Mouse (Mus musculus): ENCODE results near the gene Dguok. TPM values are rescaled to one million over a fixed set of nuclear protein-coding genes. Genes with fewer than 3 reads are reported as not detected.

The Dguok gene
- total RNA-seq, 2 experiments from 2014 or later: 35.3 to 51.7 TPM

GRCm38 (mm10) chr6:83500462-83500861, 6.3 kb downstream of the Dguok start:
- ATAC-seq (replicated peaks; ENCODE audit: poor library complexity): no peak

DNA sequence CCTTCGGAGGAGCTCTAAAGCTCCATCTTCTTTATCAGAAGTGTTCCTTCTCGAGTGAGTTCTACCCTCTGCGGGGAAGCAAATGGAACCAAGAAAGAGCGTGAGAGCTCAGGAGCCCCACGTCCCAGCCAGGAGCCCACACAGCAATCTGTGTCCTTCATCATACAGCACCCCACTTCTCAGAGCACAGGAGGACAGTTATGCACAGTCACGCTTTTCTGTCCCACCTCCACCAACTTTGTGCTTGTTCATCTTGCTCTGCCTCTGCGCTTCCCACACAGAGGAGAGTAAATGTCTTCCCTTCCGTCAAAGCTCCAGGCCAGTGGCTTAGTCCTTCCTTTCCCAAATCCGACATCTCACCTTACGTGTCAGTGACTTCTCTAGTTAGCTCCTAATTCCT, 7.7 kb downstream of the Dguok start:
- ATAC-seq (replicated peaks; ENCODE audit: poor library complexity): no peak

DNA sequence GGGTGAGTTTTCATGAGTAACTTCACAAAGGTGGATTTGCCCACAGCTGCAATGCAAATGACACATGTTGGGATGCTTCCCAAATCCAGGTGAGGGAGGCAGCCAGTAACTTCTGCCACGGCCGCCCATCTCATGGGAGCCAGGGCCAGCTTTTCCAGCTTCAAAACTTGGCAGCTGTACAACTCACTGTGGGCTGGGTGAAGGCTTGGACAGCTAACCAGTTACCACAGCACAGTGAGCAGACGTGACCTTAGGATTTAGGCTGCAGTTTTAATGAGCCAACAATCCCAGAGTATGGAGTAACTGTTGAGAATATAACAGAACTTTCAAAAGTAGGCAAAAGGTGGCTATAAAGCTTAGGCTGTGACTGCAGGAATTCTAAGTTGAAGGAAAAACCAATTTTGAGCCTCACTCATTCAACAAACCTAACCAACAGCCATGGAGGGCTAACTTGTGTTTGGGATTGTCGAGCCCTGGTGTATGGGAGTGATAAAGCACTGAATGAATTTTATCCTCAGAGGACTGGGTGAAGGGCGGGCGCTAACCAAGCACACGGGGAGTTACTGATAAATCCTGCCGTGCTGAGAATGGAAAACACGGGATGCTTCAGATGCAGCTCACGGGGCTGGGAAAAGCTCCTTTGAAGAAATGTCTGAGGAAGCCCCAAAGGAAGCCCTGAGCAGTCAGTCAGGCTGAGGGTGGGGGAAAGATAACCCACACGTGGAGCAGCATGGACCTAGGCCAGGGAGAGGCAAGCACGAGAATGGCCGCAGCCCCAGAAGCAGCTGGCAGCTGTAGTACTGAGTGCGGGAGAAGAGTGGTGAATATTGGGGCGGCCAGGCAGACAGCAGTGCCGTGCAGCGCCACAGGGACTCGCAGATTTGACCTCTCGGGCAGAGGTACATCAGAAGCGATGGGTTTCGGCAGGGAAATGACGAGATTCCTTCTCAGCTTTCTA, 9.7 kb downstream of the Dguok start:
- peak; percentile 44 for ATAC-seq (replicated peaks; ENCODE audit: poor library complexity)

- no peak for ATAC-seq (replicated peaks; ENCODE audit: poor library complexity)
These were observed 10.6 kb downstream of the Dguok start for GRCm38 (mm10) chr6:83496009-83496752.

DNA sequence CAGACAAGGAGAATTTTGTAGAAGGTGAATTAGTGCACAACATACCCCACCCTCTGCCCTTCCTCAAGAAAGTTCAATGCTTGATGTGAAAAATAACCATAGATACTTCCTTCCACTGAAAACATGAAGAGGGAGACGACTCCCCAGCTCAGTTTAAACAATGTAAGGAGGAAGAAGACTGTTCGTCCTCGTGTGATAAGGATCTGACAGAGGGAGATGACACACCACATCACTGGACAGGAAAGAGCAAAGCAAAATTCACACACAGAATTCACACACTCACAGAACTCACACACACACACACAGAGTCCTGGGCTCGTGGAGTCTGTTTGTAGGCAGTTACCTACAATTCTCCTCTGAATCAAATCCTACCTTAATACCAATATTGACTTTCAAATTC, 16.1 kb downstream of the Dguok start:
- ATAC-seq (replicated peaks; ENCODE audit: poor library complexity): no peak

DNA sequence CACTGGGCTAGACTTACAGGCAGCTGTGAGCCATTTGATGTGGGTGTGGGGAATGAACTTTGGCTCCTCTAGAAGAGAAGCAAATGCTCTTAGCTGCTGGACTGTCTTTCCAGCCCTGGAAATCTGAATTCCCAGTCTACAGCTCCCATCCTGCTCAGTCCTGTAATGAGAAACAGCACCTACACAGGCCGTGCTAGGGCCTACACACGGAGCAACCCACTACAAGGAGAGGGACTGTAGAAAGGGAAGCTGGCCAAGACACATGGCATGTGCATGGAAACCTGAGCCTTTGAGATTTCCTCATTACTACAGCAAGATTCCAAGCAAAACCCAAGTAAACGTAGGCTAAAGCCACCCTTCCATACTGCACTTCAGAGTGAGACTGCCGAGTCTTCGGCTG, 18.6 kb downstream of the Dguok start:
- ATAC-seq (replicated peaks; ENCODE audit: poor library complexity): no peak

DNA sequence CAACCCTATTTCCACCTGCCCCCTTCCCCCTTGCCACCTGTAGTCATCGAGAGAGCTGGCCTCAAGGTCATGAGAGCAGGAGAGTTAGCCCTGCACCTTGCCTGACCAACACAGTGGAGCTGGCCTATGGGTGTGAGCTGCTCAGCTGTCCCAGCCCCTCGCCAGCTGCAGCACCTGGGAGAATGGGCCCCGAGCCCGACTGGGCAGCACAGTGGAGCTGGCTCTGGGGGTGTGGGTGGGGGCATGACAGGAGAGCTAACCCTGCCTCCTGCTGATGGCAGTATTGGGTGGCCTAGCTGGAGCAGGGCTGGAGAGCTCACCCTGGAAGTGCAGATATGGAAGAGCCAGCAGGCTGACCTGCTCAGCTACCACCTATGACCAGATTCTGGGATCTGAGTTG, 19.5 kb downstream of the Dguok start:
- ATAC-seq (replicated peaks; ENCODE audit: poor library complexity): no peak

GRCm38 (mm10) chr6:83485854-83486253, 20.9 kb downstream of the Dguok start:
- ATAC-seq (replicated peaks; ENCODE audit: poor library complexity): no peak

DNA sequence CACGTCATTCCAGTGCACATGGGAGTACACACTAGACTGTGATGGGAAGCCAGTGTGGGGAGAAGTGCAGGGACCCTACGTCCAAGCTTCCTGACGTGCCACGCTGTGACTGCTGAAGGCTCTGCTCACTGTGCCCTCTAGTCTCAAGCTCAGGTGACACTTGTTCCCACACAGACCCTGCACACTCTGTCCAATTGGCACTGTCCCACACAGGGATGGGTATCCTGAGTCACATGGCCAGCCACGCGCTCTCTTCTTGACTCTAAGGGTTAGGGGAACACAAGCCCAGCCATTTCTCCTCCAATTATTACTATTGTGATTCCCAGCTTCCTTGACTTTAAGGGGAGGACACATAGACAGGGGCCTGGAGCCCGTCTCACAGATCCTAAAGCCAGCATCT, 23.0 kb downstream of the Dguok start:
- no peak for ATAC-seq (replicated peaks; ENCODE audit: poor library complexity)

DNA sequence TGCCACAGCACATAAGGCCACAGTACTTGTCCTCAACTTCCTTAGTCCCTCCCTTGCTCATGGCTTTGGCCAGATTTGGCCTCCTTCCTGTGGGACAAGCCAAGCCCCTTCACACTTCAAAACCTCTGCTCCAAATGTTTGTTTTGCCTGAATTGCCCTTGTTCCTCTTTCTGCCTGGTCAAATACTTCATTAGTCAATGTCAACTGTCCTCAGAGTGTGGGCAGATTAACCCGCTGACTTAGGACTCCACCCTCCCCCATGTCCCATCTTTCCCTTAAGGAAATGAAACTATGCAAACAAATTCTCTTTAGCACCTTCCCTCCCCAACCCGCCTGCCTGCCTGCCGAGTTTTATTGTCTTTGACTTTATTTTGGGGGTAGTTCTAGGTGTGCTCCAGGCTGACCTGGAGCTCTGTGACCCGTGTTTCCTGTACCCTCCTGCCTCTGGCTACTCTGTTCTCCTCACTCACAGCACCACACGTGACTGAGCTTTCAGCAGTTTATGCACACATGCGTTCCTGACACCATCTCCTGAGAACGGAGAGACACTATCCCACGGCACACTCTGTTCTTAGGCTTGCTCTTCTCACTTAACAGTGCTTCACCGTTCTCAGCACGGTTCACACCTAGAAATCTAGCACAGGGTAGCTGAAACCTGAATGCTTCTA, 24.2 kb downstream of the Dguok start:
- ATAC-seq (replicated peaks; ENCODE audit: poor library complexity): peak; percentile 90

- ATAC-seq (replicated peaks; ENCODE audit: poor library complexity): no peak
These were observed 26.6 kb downstream of the Dguok start for GRCm38 (mm10) chr6:83480019-83480655.

- no peak for ATAC-seq (replicated peaks; ENCODE audit: poor library complexity)
These were observed 27.6 kb downstream of the Dguok start for GRCm38 (mm10) chr6:83479193-83479592.

DNA sequence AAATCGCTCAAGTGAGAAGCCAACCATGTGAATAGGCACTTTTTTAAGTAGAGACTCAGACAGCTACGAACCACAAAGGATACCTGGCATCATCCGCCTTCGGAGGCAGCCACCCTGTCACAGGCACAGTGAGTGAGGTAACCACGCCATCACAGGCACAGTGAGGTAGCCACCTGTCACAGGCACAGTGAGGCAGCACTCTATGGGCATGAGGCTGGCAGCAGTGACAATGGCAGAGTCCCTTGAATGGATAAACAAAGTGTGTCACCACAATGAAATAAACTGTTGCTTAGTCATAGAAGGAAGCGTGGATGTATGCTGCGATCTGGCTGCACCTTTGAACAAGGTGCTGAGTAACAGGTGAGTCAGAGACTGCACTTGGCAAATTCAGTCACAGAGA, 28.1 kb downstream of the Dguok start:
- ATAC-seq (replicated peaks; ENCODE audit: poor library complexity): no peak

DNA sequence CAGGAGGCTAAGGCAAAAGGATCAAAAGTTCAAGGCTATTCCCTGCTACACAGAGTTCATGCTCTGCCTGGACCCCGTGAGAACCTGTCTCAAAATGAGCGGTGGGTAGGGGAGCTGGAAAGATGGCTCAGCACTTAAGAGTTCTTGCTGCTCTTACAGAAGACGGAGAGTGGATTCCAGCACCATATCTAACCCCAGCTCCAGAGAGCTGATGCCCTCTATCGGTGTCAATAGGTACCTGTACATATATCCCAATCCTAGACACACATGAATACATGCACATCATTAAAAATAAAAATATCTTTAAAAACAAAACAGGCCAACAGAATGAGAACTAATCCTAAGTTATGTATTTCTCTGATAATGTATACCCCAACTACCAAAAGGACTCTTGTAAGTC, 28.6 kb downstream of the Dguok start:
- no peak for ATAC-seq (replicated peaks; ENCODE audit: poor library complexity)

DNA sequence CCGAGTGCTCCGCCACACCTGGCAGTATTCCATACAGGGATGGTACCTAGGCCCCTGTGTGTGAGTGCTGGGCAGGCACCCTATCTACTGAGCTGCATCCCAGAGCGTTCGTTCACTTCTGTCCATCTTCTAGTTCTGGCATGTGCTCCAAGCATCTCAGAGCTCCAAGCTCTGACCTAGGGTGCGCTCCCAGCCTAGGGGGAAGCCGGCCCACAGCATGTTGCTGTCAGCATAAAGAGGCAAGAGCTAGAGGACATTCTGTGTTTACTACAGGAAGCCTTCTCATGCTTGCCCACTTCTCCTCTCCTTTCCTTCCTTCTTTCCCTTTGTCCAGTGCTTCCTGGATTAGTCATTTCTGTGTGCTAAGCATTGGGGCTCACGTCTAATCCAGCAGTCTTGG, 31.3 kb downstream of the Dguok start:
- no peak for ATAC-seq (replicated peaks; ENCODE audit: poor library complexity)

DNA sequence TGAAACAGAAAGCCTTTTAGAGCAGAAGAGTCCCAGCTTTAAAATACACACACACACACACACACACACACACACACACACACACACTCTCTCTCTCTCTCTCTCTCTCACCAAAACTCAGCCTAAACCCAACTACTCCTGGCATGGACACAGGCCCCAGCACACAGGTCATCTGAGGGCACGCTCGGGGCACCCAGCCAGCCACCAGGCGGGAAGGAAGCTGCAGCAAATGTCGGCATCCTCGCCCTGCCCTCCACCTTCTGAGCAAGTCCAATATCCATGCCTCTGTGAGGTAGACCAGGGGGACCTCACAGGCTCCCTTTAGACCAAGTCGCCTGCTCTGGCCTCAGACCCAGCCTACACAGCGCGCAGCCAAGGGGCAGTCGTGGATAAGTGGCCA, 33.5 kb downstream of the Dguok start:
- peak; percentile 85 for ATAC-seq (replicated peaks; ENCODE audit: poor library complexity)

GRCm38 (mm10) chr6:83471739-83472138, 35.0 kb downstream of the Dguok start:
- ATAC-seq (replicated peaks; ENCODE audit: poor library complexity): no peak

DNA sequence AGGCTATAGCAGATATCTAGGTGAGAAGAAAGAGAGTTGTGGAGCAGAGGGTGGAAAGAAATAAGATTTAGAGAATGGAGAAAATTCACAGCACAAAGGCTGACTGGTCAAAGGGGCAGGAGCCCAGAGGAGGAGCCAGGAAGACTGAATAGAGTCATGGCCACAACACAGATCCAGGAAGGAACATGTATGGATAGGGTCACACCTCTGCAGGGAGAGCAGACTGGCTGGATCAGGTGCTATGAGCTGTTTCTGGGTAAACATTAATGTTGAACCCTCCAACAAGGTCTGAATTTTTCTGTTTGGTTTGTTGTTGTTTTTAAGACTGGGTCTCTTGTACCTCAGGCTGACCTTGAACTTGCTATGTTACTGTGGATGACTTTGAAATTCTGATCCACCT, 42.8 kb downstream of the Dguok start:
- ATAC-seq (replicated peaks; ENCODE audit: poor library complexity): no peak

GRCm38 (mm10) chr6:83459034-83459644, 47.6 kb downstream of the Dguok start, which contains the start of gene Tet3:
Gene Tet3, minus strand, starts transcription at chr6:83459084.
- ATAC-seq (replicated peaks; ENCODE audit: poor library complexity): no peak

DNA sequence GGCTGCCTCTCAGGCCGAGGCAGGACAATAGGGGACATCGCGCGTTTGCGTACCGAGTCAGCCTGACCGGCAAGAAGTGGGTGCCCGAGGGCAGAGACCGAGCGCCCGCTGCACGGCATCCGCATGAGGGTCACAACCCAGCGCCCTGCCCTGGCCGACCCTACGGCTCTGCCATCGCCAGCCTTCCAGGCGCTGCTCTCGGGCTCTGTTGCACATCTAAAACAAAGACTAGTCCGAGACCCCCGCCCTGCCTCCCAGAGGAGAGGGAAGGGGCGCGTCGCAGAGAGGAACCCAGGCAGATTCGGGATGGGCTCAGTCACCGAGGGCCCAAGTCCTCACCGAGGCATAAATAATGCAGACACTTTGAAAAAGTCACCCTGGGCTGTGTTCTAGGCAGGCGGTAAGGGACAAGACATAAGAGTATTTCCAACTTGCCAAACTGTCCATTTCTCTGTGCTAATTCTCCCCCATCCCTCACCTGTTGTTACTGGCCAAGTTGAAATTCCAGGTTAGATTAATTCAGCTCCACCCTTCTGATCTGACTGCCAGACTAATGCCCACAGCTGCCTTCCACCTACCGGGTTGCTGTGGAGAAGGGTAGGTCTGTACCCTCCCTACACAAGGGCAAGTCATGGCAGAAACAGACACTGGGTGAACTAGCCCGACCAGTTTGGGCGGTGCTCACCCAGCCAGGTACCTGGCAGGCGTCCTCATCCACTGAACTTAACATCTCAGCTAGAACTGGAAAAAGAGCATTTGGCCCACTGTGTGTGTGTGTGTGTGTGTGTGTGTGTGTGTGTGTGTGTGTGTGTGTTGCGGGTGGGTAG, 49.6 kb downstream of the Dguok start:
- 0 out of 2 replicates have a peak, but pooled peaks have one; percentile 10 for ATAC-seq (replicated peaks; ENCODE audit: poor library complexity)

All from megakaryocyte progenitor cell, adult 5-6 weeks (primary cell).